Mouse (Mus musculus) cerebellum, postnatal 4 days (tissue): ENCODE results near the gene Cdkn1a.
"Not testable (repeated sequence)": the region's sequence is repeated elsewhere in the genome, so short reads cannot be mapped to it uniquely, and the experiment has no call there.

ENCODE experiments used
- DNase-seq, 2 experiments: peaks; one replicate each; pipeline ENCODE4 v3.0.0; 2022; ENCODE audit warnings: low spot score in 2 of 2, mixed read lengths in 1 of 2

Cdkn1a gene

GRCm38 (mm10) chr17:29081618-29082381 lies 9.0 kb upstream of the Cdkn1a start:
- no peak for DNase-seq

- DNase-seq = no peak
Observed at GRCm38 (mm10) chr17:29083586-29083985, 7.2 kb upstream of the Cdkn1a start.

GRCm38 (mm10) chr17:29084656-29085055 lies 6.1 kb upstream of the Cdkn1a start:
- DNase-seq = no peak

GRCm38 (mm10) chr17:29085266-29085665 lies 5.5 kb upstream of the Cdkn1a start:
- no peak for DNase-seq

GRCm38 (mm10) chr17:29086916-29087315 lies 3.9 kb upstream of the Cdkn1a start:
- DNase-seq = no peak

- no peak for DNase-seq
Observed at GRCm38 (mm10) chr17:29091348-29091944, 670 bp downstream of the Cdkn1a start.

- DNase-seq = no peak
Observed at GRCm38 (mm10) chr17:29092497-29092896, 1.7 kb downstream of the Cdkn1a start.

- DNase-seq = peak; percentile 67 to 77
Observed at GRCm38 (mm10) chr17:29093110-29093952, 2.6 kb downstream of the Cdkn1a start.

GRCm38 (mm10) chr17:29093961-29094309 lies 3.2 kb downstream of the Cdkn1a start:
- peak in 1 of 2 experiments; percentile 21 for DNase-seq

- DNase-seq = peak; percentile 29 to 49
Observed at GRCm38 (mm10) chr17:29094310-29095181, 3.8 kb downstream of the Cdkn1a start.

- DNase-seq = peak; percentile 97
Observed at GRCm38 (mm10) chr17:29095201-29095733, 4.5 kb downstream of the Cdkn1a start.

- DNase-seq = no peak
Observed at GRCm38 (mm10) chr17:29096245-29096644, 5.5 kb downstream of the Cdkn1a start.

- DNase-seq = no peak
Observed at GRCm38 (mm10) chr17:29096851-29097561, 6.2 kb downstream of the Cdkn1a start.

- no peak for DNase-seq
Observed at GRCm38 (mm10) chr17:29098291-29098690, 7.5 kb downstream of the Cdkn1a start.

- no peak for DNase-seq
Observed at GRCm38 (mm10) chr17:29099076-29099475, 8.3 kb downstream of the Cdkn1a start.

- DNase-seq = no peak
Observed at GRCm38 (mm10) chr17:29100627-29101026, 9.9 kb downstream of the Cdkn1a start.

GRCm38 (mm10) chr17:29110356-29110755 lies 19.6 kb downstream of the Cdkn1a start:
- not testable (repeated sequence) for DNase-seq

GRCm38 (mm10) chr17:29111332-29111731 lies 20.6 kb downstream of the Cdkn1a start:
- DNase-seq = no peak

- no peak for DNase-seq
Observed at GRCm38 (mm10) chr17:29113591-29114352, 23.0 kb downstream of the Cdkn1a start, which contains the start of gene Rab44. Gene Rab44, plus strand, starts transcription at chr17:29114145.

- no peak for DNase-seq
Observed at GRCm38 (mm10) chr17:29116023-29116422, 25.2 kb downstream of the Cdkn1a start.
